Mouse (Mus musculus) frontal cortex, postnatal 10 days (tissue): ENCODE data around the gene Cdh22.

ENCODE experiments used
- DNase-seq, 2 experiments: peaks; one replicate each; pipeline ENCODE4 v3.0.0; 2022; ENCODE audit warnings: low spot score in 2 of 2, mixed read lengths in 1 of 2

Cdh22 gene

DNA sequence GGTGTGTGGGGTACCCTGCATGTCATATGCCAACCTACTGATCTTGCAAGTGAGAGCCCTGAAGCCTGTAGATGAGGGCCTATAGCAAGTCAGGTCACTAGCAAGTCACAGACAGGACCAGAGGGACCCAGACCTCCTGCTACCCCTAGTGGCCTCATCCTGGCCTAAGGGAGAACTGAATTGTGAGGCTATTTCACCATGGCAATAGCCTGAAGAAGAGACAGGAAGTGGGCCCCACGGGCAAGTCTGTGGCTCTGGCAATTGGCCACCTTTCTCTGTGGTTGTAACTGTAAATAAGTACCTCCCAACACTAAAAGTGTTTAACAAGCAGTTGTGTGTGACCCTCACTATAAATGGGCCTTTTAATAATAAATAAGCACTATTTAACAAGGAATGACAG lies 16.2 kb upstream of the Cdh22 start:
- DNase-seq: no peak

- DNase-seq: no peak
Measured at GRCm38 (mm10) chr2:165248967-165249366, 14.3 kb upstream of the Cdh22 start.

DNA sequence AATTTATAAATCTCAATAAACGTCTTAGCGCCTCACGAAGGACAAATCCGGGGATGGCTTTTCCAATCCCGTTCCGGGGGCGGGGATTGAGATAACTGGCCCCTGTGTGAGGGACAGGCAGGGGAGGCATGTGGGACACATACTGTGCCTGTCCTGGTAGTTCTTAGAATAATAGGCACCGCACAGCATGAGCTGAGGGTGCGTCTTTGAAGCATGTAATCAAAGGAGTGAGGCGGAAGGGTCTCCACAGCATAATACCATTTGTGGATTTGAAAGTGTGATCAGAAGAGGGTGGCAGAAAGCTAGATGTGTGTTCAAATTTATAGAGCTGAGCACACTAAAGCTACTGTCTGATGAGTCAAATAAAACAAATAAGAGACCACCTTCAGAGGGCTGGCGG lies 11.7 kb upstream of the Cdh22 start:
- no peak for DNase-seq

DNA sequence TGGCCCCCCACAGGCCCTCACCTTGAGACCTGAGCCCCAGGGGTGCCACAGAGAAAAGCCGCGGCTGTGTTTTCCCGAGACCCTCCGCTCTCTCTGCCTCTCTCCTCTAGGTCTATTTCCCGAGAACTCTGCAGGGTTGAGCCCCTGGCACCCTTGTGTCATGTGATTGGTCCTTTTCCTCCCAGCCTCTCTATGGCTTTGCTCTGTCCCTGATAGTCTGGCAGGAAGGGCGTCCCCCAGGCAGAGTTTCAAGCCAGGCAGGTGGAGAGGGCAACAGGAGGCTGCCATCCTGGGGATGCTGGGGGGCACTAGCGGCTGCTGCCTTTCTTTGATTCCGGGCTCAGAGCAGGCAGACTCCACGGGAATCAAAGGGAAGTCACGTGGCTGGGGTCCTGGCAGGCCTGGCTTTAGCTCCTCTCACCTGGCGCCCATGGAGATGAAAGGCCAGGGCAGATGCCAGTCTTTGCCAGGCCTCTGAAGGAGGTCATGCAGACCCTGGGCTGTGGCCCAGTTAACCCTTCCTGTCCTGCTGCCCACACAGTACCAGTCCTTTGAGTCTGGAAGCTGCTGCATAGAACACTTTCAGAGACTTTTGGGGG lies 8.6 kb upstream of the Cdh22 start:
- no peak for DNase-seq

- no peak for DNase-seq
Measured at GRCm38 (mm10) chr2:165242575-165242974, 7.9 kb upstream of the Cdh22 start.

GRCm38 (mm10) chr2:165241786-165242185 lies 7.1 kb upstream of the Cdh22 start:
- no peak for DNase-seq

- DNase-seq: no peak
Measured at GRCm38 (mm10) chr2:165240371-165240770, 5.7 kb upstream of the Cdh22 start.

DNA sequence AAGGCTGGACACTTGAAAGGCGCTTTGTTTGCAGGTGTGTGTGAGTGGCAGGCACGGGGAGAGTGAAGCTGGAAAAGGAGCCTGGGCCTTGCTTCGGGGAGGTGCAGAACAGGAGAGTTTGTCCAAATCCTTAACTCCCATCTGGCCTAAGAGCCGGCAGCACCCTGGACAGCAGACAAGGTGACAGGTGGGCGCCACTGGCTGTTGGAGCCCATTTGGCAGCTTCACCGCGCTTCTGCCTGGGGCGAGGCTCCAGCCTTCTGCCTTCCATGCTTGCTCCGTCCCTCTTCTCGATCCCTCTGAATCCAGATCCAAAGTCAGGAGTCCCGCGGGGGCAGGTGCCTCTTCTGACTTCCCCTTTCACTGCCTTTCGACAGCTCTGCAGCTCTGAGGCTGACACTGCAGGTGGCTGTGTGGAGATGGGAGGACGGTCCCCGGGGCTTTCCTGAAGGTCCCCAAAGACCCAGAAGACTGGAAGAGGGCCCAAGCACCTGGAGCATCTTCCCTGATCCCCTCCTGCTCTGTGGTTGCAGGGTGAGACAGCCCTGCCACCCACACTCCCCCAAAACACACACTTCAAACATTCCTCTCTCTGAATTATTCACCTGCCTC lies 5.0 kb upstream of the Cdh22 start:
- DNase-seq: no peak

- DNase-seq: no peak
Measured at GRCm38 (mm10) chr2:165238416-165239145, 3.9 kb upstream of the Cdh22 start.

- no peak for DNase-seq
Measured at GRCm38 (mm10) chr2:165234291-165234612, 401 bp downstream of the Cdh22 start.

- peak in 1 of 2 experiments; percentile 57 for DNase-seq
Measured at GRCm38 (mm10) chr2:165233491-165234290, 962 bp downstream of the Cdh22 start.

- no peak for DNase-seq
Measured at GRCm38 (mm10) chr2:165229050-165229449, 5.6 kb downstream of the Cdh22 start.

- DNase-seq: no peak
Measured at GRCm38 (mm10) chr2:165223837-165224236, 10.8 kb downstream of the Cdh22 start.

GRCm38 (mm10) chr2:165221952-165222351 lies 12.7 kb downstream of the Cdh22 start:
- no peak for DNase-seq

- no peak for DNase-seq
Measured at GRCm38 (mm10) chr2:165220347-165220945, 14.2 kb downstream of the Cdh22 start.

GRCm38 (mm10) chr2:165218954-165219353 lies 15.7 kb downstream of the Cdh22 start:
- no peak for DNase-seq

GRCm38 (mm10) chr2:165217361-165218149 lies 17.1 kb downstream of the Cdh22 start:
- DNase-seq: no peak

DNA sequence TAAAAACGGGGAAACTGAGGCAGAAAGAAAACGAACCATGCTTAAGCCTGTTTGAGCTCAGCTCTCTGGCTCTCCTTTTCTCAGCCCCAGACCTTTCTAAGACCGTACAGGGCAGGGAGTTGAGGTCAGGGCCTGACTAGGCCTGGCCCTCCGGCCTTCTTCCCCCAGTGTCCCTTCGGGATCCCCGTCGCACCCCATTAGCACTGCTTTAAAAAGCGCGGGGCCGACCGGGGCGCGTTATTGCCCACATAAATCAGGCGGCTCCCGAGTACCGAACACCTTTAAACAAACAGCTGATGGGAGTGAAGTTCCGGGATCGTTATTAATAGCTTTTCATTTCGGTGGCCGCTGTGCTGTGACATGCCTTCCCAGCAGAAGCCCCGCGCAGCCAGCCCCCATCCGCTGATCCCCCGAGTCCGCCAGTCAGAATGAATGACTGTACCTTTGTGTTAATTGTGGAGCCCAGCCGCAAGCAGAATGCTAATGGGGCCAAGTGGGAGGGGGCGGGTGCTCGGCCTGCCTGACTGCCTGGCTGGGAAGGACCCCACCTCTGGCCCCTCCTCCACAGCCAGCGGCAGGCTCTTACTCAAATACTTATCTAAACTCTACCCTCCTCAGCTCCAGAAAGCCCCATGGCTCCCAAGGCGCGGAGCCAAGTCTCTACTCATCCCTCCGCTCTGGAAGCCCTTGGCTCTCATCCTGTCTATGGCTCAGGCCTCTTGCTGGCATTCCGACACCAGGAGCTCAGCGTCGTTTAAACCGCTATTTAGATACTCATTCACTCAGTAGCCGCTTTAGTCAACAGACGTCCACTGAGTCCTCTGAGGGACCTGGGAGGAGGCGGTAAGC lies 19.3 kb downstream of the Cdh22 start:
- DNase-seq: peak in 1 of 2 experiments; percentile 28

- no peak for DNase-seq
Measured at GRCm38 (mm10) chr2:165211426-165212079, 23.1 kb downstream of the Cdh22 start.

GRCm38 (mm10) chr2:165210948-165211347 lies 23.7 kb downstream of the Cdh22 start:
- no peak for DNase-seq
